Mouse (Mus musculus) MN1 (cell line): Measurements from ENCODE around the gene Rab3a.

Source experiments
- DNase-seq: peaks from one replicate; pipeline ENCODE4 v3.0.0-alpha.2; 2016; ENCODE audit warnings: low spot score

Rab3a gene

GRCm38 (mm10) chr8:70742176-70742575, 12.3 kb upstream of the Rab3a start:
- DNase-seq = peak; percentile 51

DNA sequence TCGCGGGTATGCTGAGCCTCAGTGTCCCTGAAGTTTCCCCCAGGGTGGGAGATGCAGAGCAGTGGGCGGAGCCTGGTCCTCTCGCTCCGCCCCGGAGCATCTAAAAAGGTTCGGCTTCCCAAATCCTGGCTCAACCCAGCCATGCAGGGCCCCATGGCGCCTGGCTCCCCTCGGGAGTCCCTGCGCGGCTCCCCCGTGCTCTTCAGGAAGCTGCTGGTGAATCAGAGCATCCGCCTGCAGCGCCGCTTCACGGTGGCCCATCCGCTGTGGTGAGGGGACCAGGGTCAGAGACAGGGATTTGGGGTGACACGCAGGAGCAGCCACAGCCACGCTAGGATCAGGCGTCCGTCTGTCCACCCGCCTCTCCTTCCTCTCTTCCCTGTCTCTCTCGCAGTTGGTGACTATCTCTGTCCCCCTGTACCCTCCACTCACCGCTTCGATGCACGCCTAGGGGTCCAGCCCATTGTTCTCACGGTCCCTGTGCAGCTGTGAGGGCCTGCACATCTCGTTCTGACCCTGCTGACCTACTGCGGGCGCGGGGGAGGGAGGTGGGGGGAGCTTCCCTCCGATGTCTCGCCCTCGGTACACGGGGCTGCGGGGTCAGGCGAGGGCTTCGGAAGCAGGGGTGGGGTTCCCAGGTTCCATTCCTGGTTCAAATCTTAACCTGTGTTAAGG, 11.4 kb upstream of the Rab3a start:
- DNase-seq = no peak

GRCm38 (mm10) chr8:70743656-70744590, 10.6 kb upstream of the Rab3a start:
- no peak for DNase-seq

- no peak for DNase-seq
Observed at GRCm38 (mm10) chr8:70744806-70745205, 9.7 kb upstream of the Rab3a start.

DNA sequence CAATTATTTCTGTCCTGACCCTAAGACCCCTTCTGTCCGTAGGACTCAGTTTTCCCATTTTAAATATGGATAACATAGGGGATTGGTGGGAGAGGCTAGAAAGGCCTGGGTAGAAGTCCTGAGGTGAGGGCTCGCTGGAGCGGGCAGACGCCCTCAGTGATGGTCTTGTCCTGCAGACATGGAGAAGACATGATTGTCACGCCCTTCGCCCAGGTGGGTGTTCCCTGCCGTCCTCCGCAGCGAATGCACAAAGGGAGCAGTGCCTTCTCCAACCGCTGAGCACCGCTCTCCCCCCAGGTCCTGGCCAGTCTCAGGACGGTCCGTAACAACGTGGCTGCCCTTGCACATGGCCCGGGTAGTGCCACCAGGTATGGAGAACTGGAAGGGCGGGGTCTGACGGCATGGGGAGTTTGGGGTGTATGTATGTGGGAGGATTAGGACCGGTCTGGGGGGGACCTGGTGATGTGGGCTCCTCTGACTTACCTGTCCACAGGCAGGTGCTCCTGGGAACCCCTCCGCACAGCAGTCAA, 8.7 kb upstream of the Rab3a start:
- no peak for DNase-seq

- DNase-seq = no peak
Observed at GRCm38 (mm10) chr8:70746676-70747075, 7.8 kb upstream of the Rab3a start.

GRCm38 (mm10) chr8:70747211-70747890, 7.1 kb upstream of the Rab3a start:
- no peak for DNase-seq

DNA sequence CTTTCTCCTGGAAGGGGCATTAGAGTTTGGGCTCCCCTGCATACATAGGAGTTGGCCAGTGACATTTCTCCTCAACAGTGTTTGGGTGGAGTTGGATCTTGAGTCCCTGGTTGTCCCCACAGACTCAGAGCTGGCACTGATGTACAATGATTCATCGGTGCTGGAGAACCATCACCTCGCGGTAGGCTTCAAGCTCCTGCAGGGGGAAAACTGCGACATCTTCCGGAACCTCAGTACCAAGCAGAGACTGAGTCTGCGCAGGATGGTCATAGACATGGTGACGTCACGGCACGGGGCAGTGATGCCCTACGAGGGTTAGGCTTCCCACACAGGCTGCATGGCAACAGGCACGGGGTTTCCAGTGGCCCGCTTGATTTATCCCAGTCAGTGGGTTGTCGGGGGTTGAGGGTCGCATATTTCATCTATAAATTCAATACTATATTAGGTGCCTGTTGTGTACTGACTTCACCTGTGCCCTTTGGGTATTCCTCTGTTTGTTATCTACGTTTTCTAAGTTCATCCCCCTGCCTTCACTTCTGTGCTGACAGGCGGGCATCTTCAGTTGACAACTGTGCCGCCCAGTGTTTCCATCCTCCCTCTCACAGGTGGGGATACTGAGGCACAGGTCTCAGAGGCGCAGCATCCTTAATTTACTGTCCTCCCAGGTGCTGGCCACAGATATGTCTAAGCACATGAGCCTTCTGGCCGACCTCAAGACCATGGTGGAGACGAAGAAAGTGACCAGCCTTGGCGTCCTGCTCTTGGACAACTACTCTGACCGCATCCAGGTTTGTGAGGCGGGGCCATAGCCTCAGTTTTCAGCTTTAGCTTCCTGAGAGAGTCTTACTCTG, 6.0 kb upstream of the Rab3a start:
- no peak for DNase-seq

- DNase-seq = no peak
Observed at GRCm38 (mm10) chr8:70749097-70749674, 5.3 kb upstream of the Rab3a start.

DNA sequence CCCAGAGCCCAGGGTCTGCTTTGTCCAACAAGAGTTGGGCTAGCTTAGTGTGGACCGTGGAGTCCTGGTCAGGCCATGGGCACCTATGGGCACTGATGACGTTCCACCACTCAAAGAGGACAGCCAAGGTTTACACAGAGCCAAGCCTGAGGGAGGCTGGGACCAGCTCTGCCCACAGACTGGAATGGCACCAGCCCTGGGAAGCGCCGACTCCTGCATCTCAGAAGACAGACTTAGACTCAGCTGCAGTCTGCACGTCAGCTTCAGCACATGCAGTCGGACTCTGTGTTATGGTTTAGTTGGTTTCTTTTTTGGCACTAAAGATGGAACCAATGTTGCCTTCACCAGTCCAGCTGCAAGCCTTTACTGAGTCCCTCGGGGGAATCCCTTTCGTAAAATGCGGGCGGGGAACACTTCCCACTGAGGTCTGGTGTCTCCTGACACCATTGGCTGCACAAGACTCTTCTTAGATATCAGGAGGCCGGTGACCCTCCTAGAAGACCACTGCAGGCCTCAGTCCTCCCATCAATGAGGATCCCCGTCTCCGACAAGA, 4.3 kb upstream of the Rab3a start:
- no peak for DNase-seq

- DNase-seq = peak; percentile 86
Observed at GRCm38 (mm10) chr8:70752000-70752764, 2.3 kb upstream of the Rab3a start.

DNA sequence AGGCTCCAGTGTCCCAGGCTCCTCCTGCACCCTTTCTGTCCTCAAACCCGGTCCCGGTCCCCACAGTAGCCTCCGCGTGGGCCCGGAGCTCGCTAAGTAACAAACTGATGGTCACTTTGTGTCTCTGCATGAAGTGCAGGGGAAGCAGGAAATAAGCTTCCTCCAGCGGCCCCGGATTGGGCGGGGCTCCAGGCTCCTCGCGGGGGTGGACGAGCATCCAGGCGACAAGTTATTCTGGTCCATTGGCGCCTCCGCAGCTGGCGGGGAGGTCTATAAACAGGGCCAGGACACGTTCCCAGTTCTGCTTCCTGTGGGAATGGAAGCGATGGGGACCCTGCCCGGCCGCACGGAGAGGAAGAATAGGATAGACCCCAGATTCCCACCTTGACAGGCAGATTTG, 1.3 kb upstream of the Rab3a start:
- DNase-seq = peak; percentile 86

GRCm38 (mm10) chr8:70754871-70755660, 587 bp downstream of the Rab3a start:
- peak; percentile 46 for DNase-seq

DNA sequence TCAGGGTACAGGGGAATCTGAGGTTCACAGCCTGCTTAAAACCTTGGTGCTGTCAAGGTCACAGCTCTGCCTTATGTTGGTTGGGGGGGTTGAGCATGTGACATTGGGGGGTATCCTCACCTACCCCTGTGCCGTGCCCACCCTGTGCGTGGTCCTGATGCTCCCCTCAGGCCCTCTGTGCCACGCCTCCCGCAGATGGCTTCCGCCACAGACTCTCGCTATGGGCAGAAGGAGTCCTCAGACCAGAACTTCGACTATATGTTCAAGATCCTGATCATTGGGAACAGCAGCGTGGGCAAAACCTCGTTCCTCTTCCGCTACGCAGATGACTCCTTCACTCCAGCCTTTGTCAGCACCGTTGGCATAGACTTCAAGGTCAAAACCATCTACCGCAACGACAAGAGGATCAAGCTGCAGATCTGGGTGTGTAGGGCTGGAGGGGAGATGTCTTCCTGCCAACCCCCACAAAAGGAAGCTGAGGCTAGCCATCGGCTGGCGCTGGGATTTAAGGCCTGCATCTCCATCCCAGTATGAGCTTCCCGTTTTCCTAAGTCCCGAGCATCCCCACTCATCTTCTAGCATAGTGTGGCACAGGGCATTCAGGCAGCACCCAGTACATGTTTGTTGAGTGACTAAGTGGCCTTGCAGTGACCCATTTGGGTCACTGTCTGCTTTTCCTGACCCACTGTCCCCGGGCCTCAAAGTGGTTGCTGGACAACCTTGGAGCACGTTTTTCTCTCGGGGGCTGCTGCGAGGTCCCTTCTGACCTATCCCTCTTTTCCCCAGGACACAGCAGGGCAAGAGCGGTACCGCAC, 1.4 kb downstream of the Rab3a start:
- no peak for DNase-seq

GRCm38 (mm10) chr8:70756476-70757040, 2.1 kb downstream of the Rab3a start:
- no peak for DNase-seq

DNA sequence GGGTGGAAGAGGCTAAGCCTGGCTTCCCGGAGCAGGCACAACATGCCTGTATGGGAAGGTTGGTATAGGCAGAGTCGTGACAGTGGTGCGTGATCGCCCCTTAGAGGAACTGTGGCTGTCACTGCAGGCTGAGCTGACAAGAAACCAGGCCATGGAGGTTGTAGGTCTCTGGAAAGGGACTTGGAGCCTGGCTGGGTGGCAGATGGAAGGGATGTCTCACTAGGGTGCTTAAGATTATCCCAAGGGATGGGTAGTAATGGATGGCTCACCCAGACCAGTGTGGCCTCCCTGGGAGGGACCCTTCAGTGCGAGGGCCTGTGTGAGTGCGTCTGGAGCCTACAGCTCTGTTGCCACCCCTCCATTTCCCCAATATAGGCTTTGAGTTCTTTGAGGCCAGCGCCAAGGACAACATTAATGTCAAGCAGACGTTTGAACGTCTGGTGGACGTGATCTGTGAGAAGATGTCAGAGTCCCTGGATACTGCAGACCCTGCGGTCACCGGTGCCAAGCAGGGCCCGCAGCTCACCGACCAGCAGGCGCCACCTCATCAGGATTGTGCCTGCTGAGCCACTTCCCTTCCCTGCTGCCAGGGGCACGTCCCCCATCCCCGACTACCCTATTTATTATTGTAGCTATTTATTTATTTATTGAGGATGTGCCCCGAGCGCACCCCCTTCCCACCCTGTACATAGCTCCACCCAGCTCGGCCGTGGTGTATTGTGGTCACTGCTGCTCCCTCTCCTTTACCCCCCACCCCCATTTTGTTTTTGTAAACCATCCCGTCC, 3.2 kb downstream of the Rab3a start:
- DNase-seq = peak; percentile 81

GRCm38 (mm10) chr8:70758308-70758615, 3.8 kb downstream of the Rab3a start:
- DNase-seq = no peak
